Mouse (Mus musculus): ENCODE data around the gene Rasgef1b. TPM values are rescaled to one million over a fixed set of nuclear protein-coding genes. Genes with fewer than 3 reads are reported as not detected.

The Rasgef1b gene
- total RNA-seq, 4 experiments from 2014 or later: 15.6 to 18.0 (median 16.5) TPM

DNA sequence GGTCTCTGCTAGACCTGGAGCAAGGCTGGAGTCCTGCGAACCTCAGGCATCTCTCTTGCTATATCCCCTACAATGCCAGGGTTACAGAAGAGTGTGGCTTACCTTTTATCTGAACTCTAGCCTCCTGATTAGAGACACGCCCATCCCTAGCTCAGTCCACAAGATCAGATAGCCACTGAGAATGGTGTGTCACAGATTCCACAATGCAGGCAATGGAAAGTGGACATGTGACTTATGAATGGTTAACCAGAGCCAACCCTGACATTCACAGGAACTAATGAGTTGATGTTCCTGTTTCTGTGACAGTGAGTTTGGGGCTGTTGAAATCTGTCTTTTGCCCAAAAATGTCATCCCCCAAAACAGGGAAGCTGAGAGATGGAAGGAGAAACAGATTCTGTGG lies 401.8 kb downstream of the Rasgef1b start:
- DNase-seq (ENCODE audit: low spot score in 2 of 2): no peak

DNA sequence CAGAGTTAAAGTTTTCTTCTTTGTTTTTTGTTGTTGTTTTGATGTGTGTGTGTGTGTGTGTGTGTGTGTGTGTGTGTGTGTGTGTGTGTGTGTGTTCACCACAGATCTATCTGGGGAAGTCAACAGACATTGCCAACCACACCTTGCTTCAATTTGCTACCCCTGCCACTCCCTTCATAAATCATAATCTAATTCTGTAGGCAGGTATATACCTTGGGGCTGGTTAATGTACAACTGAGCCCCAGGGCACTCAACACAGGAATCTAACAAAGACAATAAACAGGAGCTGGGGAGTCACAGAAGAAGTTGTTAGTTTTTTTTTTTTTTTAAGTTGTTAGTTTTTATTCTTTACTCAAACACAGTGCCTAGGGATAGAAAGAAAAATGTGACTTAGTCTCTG lies 403.6 kb downstream of the Rasgef1b start:
- DNase-seq (ENCODE audit: low spot score in 2 of 2): no peak

DNA sequence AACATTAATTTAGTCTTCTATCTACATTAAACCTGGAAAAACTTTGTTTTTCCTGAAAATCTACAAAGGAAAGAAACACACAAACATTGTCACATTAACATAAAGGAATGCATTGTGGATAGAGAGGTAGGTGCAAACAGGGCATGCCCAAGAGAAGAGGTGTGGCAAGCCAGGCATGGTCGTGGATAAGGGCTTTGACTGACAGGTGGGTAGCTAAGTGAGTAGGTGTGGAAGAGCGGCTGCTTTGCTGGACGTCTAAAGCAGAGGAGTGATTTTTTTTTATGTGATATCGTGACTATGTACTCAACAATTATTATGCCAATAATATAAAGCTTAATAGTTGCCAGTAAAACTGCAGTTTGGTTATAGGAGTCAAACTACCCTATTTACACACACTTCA lies 408.1 kb downstream of the Rasgef1b start:
- no peak for DNase-seq (ENCODE audit: low spot score in 2 of 2)

DNA sequence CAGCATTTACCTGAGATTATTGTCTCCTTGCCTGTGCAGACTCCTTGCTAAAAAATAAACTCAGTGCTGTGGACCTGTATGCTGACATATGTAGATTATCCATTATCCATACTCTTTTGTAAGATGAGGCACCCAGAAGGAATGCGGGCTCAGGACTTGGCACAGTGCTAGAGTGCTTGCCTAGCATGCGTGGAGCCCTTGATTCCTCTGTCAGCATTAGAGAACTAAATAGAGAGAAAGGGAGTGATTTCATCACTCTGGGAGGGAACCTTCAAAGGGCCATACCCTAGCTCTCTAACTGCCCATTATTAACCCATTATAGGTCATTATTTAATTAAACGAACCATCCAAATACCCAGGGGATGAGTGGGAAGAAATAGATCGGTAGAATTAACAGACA lies 430.9 kb downstream of the Rasgef1b start:
- DNase-seq (ENCODE audit: low spot score in 2 of 2): no peak

DNA sequence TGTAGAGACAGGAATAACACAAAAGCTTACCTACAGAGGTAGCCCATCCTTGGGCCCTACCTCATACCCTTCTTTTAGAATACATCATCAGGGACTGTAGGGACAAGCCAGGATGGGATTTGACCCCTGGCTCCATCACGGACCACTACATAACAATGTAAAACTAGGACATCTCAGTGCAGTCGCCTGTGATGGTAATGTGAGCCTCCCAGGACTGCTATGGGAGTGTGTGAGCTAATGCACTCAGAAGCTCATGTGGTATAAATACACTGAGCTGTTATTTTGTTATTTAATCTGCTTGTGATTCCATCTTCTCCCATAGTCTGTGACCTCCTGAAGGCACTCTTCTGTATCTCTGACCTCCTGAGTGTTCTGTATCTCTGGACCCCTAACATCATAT lies 432.5 kb downstream of the Rasgef1b start:
- DNase-seq (ENCODE audit: low spot score in 2 of 2): no peak

DNA sequence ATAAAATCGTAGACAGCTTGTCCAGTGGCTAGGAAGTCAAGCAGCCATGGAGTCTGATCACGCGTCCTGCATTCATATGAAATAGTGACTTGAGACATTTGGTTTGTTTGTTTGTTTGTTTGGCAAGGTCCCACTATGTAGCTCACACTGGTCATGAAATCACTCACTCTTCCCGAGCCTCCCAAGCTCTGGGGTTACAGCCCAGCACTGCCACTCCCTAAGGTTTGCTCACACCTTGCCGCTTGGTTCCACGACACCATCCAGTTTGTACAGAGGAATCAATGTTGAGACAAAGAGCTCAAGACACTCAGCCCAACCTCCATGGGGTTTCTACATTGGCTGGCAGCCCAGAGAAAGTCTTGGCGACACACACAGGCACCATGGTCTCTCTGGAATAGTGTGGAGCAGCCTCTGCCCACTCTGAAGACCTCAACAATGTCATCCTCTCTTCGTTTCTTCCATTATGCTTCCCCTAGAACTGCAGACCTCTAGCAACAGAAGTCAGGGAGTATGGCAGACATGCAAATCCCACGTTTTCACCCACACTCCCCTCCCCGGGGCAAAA lies 436.5 kb downstream of the Rasgef1b start:
- DNase-seq (ENCODE audit: low spot score in 2 of 2): no peak

DNA sequence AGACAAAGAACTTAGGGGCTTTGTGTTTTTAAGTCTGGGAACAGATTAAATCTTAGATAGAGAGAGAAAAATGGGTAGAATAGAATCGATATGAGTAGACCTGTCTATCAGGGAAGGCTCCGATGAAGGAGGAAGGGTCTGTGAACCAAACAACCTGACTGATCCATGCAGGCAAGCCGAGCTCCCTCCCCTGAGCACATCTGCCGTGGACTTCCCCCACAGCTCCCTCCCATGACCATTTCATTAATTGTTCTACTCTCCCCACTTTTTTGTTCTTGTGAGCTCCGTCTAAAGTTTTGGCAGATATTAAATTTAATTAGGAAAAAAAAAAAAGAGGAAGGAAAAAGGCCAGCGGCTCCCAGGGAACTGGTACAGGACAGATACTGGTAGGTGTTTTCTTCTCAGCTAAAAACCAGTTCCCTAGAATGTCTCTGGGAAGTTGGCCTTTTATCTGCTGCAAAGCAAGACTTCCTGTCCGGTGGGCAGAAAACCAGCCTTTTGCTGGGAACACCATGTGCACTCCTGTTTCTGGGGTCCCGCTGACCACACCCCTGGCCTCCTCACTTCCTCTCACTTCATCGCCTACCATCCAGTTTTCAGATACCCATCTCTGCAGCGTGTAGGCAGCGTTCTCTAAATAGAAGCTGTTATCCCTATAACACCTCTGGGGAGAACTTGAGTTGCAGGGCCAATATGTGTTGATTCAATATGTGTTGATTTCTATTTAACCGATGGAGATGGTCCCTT lies 437.6 kb downstream of the Rasgef1b start:
- DNase-seq (ENCODE audit: low spot score in 2 of 2): no peak

DNA sequence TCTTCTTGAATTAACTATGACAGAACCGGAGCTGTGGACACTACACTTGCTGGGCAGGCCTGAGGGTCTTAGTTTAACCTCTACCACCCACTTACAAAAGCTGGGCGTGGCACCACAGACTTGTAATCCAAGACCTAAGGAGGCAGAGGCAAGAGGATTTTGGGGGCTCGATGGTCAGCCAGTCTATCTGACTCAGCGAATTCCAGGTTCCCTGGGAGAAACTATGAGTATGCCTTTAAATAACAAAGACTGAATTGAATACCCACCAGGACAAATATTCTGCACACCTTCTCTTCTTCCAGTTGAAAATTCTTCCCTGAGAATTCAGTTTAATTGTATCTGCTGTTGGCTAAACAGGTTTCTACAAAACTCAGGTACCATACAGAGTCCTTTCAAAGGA lies 440.6 kb downstream of the Rasgef1b start:
- no peak for DNase-seq (ENCODE audit: low spot score in 2 of 2)

DNA sequence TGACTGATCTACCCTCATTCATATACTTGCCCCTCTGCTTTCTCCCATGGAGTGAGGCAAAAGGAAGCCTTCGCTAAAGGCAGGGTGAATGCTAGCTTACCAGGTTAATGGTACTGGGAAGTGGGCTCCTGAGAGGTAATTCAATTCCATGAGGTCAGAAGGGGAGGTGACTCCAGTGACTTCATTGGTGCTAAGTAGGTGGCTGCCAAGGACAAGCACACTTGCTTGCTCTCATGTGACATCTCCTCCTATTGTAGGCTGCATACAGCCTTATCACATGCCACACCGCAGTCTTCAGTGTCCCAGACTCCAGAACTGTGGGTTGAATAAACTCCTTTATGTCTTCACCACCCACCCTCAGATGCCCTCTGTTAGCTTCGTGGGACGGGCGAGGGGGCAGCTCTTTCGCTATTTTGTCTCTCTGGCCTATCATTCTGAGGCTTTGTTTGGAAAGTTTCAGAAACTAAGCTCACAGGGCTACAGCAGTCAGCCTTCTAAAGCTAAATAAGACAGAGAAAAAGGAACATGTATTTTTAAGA lies 441.1 kb downstream of the Rasgef1b start:
- DNase-seq (ENCODE audit: low spot score in 2 of 2): no peak

DNA sequence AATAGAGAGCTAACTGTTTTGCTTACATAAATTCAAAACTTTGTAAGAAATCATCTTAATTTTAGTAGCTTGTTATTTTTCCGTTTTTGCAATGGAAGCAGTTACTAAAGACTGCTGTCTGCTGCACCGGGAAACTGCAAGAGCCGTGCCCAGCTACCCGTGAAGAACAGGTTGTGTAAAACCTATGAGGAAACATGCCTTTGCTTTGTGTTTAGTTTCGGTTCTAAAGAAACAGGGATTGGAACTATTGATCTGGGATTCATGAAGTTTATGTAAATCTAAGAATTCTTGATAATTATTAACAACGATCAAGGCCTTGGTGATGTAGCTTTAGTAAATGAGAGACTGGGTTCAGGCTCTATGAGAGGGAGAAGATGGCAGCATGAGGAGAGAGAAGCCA lies 442.3 kb downstream of the Rasgef1b start:
- no peak for DNase-seq (ENCODE audit: low spot score in 2 of 2)

DNA sequence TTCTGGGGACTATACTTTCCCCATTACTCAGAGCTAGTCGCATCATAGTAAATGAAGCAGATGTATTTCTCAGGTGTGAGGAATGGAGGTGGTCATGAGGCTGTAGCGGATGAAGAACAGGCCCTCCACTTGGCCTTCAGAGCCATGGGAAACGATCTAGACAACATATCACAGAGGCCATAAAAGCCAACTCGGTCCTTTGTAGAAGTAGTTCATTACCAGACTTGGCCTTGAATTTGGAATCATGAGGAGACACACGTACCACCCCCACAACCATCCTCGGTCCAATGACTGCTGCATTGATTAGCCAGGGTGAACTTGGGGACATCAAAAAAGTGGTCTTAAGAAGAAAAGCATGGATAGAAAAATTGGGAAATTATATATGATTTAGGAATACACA lies 442.8 kb downstream of the Rasgef1b start:
- no peak for DNase-seq (ENCODE audit: low spot score in 2 of 2)

DNA sequence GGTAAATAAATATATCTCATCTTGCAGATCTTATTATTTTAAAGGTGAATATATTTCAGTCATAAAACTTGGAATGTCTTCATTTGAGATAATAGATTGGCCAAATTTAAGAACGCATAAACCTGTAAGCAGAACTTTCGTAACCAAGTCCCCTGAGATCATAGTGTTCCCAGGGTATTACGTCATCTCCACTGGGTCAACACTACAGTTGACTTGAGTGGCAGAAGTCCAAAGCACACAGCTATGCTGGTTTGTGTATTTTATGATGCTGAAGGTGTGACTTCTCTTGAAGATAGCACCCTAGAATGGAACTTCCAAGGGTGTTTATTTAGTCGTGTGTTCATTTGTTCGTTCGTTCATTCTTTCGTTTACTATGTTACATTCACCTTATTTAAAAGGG lies 444.5 kb downstream of the Rasgef1b start:
- DNase-seq (ENCODE audit: low spot score in 2 of 2): no peak

DNA sequence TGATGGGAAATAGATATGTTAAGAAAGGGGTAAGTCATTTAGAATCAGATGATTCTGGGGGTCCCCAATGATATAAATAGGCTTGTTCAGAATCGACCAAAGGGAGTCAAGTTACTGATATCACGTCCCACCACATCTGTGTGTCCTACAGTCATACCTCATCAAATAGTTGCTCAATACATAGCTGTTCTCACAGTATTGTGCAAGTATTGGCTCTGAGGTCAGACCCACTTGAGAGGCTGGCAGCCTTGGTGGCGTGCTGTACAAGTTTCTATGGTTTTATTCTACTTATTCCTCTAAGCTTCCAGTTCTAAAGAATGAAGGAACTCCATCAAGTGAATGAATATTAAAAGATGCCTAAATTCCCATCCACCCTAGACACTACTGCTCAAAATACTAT lies 445.2 kb downstream of the Rasgef1b start:
- DNase-seq (ENCODE audit: low spot score in 2 of 2): no peak

DNA sequence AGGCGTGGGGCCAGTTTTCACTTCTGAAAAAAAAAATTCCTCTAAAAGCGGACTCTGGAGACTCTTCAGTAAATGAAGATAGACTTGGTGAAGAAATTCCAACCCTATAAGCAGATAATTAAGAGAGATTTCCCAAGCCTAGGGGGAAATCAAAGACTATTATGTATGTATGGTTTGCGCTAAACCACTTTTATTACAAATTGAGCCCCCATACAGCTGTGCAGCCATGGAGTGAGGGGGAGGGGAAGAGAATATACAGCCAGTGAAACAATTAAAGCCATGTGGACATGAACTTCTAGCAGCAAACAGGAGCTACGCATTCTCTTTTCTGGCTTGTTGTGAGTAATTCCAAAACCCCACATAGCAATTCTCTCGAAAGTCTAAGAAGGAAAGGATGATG lies 448.3 kb downstream of the Rasgef1b start:
- DNase-seq (ENCODE audit: low spot score in 2 of 2): no peak

DNA sequence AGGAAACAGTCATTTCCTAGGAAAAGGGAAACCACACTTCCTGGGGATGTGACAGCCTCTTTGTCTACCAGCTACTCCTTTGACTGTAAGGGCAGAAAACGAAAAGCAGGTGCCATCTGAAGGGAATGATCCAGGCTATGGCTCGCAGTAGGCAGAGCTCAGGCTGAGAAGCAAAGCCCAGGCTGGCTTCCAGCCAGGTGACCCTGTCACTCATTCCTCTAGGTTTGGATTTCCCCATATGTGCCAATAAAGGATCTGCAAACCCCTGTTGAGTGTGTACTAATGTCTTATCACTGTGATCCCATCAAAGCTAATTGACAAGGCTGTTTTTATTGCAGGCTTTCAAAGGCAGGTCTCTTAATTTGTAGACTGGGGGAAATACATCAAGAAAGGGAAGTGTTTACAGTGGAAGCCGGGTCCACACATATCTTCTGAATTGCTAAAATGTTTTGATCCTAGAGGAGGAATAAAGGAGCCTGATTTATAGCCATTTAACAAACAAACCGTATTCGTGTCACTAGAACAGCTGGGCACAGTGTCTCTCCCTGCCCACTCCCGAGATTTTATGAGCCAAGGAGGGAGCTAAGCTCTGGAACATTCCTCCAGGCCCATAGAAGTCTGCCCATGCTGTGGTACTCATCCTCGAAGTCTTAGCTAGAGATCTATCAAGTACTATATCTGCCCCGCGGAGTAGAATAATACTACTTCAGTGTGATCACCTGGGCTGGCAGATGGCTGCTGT lies 449.7 kb downstream of the Rasgef1b start:
- no peak for DNase-seq (ENCODE audit: low spot score in 2 of 2)

DNA sequence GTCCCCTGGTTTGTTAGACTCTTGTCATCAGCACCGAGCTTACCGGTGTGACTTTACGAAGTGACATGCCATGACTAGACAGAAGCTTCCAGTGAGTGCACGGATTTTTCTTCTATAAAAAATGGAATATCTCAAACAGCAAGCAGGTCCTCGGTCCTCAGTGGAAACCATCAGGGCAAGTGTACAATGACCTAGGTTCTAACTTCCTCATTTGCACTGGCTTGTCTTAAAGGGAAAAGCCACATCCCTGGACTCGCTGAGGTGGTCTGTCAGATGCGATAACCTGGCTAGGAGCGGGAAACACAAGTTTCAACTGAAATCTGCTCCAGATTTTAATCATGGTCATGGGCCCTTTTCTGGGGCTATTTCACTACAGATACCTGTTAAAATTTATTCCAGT lies 450.5 kb downstream of the Rasgef1b start:
- no peak for DNase-seq (ENCODE audit: low spot score in 2 of 2)

DNA sequence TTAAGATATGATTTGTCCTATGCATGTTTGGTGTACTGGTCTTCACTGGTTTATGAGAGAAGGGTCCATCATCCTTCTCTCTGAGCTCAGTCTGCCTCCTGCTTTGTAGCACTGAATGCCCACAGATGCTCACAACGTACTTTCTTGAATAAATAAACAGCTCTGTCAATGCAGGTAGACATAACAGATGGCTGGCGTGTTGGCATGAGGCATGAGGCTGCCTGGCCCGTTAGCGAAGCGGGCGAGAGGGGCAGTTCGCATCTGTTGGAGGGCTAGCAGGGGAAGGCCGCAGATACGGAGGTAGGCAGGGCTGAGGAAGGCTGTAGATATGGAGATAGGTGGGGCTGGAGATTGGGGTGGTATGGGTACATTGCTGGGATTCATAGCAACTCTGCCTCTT lies 451.3 kb downstream of the Rasgef1b start:
- DNase-seq (ENCODE audit: low spot score in 2 of 2): no peak

DNA sequence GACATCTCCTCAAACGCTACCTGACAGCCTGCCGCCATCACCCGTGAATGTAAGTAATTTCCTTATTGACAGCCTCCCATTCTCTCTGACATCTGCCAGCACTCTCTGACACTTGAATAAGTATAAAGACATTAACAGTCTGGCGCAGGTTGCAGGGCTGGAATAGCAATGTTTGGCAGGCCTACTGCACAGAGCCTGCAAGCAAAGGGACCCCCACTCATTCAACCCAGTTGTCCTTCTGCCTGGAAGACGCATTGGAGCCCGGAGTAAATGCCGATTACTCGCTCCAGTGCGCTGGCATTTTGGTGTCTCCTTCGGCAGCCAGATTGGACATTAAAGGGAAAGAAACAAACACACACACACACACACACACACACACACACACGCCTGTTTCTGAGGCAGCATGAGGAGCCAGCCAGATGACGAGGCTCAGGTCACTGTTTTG lies 454.7 kb downstream of the Rasgef1b start:
- DNase-seq (ENCODE audit: low spot score in 2 of 2): no peak

DNA sequence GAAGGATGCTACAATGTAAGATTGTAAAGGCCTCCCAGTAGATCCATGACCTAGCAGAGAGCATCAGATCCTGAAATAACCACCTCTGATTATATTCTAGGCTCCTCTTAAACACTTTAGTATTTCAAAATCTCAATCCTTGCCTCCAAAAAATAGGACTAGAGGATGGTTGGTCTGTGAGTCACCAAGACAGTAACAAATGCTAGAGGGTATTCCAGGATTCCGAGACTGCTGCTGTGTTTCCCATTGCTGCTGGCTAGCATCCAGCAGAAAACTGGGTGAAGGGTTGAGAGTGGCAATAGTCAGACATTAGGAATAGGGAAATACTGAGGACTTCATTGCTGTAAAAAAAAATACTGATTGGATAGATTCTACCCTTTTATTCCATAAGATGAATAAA lies 457.3 kb downstream of the Rasgef1b start:
- no peak for DNase-seq (ENCODE audit: low spot score in 2 of 2)

DNA sequence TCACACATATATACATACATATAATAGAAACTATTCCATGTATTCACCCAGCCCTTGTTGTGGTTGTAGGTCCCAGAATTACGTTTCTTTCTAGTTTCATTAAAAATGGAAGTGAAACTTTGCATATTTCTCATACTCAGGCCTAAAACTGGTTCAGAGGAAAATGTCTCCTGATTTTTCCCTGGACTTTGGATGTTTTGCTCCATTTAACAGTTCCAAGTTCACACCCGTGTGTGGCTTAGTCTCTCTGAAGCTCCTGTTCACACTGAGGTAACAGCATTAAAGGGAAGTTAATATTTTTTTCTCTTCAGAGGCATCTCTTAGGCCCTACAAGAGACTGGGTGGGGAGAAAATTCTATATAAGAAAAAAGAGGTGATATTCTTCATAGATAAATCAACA lies 459.7 kb downstream of the Rasgef1b start:
- DNase-seq (ENCODE audit: low spot score in 2 of 2): no peak

DNA sequence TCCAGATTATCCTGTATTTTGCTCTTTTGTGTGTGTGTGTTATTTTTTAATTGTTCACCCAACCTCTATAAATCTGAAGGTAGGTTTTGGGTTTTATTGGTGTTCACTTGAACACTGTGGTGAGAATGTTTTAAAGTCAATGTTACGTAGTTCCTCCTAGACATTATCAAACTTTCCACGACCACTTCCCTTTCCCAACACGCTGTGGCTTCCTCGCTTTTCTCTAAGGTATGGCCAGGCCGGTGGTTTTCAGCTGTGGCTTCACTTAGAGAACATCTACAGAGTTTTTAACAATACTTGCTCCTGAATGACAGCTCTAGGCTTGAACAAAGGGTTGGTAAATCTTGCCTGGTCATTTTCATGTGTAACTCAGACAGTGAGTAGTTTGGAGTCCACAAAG lies 461.5 kb downstream of the Rasgef1b start:
- DNase-seq (ENCODE audit: low spot score in 2 of 2): no peak

DNA sequence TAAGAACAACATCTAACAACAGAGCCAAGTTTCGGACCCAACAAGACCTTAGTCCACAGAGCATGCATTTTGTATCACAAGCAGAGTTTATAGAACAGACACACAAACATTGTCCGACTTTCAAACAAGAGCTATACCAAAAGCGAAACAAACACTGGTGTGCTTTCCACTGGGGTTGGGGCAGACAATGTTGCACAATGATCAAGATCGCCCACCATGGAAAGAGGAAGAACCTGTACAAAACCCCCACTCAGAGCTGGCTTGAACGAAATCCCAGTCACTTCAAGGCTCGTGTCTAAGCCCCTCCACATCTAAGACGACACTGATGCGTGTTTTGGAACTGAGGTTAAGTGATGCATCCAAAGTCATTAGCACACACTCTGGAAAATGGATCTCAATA lies 462.6 kb downstream of the Rasgef1b start:
- DNase-seq (ENCODE audit: low spot score in 2 of 2): no peak
